Mouse (Mus musculus) cerebellum, adult (tissue): ENCODE results near the gene Pakap.

Source experiments
- ATAC-seq: cut with Nextera tagmentation; 2 replicates; pipeline ENCODE4 v1.9.2; 2017; ENCODE audit warnings: mild to moderate bottlenecking, moderate library complexity, mixed read lengths; ENCODE audit not compliant: insufficient number of reproducible peaks, low FRiP score, low TSS enrichment

Gene Pakap

GRCm38 (mm10) chr4:57892001-57892586 is 324.1 kb downstream of the Pakap start:
- ATAC-seq = no peak

DNA sequence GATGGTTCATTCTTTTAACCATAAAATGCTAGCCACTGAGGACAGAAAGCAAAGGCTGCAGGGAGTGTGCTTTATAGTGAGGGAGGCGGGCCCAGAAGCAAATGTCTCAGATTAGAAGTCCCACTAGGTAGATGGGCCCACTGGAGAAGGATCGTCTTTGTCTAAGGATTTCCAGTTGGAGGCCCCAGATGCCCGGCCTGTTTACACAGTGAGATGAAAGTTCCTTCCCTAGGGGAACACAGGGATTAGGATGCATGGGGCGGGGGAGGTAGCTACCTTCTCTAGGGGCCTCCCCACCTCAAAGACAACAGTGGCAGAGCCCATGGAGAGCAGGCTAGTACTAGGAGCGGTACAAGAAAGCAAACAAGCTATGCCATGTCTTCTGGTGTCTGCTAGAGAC is 327.2 kb downstream of the Pakap start:
- no peak for ATAC-seq

GRCm38 (mm10) chr4:57895902-57896301 is 327.9 kb downstream of the Pakap start:
- ATAC-seq = no peak

DNA sequence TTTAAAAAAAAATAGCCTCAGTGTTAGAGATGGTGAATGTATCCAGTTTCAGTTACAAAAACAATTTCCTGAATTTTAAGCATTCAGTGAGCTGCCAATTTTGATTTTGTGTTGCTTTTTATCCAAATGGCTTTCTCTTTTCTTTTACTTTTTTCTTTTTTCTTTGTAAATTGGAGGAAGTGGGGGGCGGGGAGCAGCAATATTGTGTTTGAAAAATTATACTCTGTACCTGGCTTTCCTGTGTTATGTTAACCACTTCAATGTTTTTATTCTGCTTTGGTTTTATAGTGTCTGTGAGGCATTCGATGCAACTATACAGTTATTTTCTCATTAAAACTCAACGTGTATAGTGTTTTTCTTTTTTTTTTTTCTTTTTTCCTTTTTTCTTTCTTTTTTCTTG is 328.7 kb downstream of the Pakap start:
- no peak for ATAC-seq

- peak; percentile 52; the same call in 1 of the 2 replicates for ATAC-seq
Measured at GRCm38 (mm10) chr4:57901210-57901609, 333.2 kb downstream of the Pakap start.

- no peak for ATAC-seq
Measured at GRCm38 (mm10) chr4:57902619-57903018, 334.6 kb downstream of the Pakap start.

DNA sequence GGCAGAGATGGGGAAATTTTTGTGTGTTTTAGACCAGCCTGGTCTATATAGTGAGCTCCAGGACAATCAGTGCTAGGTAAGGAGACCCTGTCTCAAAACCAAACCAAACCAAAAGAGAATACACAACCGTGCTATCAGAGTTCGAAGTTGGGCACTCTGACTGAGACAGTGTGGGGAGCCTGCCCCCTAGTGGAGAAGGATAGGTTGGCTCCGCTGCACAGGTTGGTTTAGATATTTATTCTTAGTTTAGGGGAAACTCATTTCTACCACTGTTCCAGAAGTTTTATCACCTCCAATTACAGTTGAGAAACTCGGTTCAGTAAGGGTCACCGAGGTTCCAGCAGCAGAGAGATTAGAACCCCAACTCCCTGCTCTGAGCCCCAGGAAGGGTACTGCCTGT is 336.2 kb downstream of the Pakap start:
- ATAC-seq = peak; percentile 58; the same call in 1 of the 2 replicates

GRCm38 (mm10) chr4:57904638-57905037 is 336.7 kb downstream of the Pakap start:
- ATAC-seq = no peak

GRCm38 (mm10) chr4:57906708-57907107 is 338.7 kb downstream of the Pakap start:
- ATAC-seq = no peak

GRCm38 (mm10) chr4:57908860-57909259 is 340.9 kb downstream of the Pakap start:
- ATAC-seq = no peak

GRCm38 (mm10) chr4:57913021-57913420 is 345.0 kb downstream of the Pakap start:
- no peak for ATAC-seq

DNA sequence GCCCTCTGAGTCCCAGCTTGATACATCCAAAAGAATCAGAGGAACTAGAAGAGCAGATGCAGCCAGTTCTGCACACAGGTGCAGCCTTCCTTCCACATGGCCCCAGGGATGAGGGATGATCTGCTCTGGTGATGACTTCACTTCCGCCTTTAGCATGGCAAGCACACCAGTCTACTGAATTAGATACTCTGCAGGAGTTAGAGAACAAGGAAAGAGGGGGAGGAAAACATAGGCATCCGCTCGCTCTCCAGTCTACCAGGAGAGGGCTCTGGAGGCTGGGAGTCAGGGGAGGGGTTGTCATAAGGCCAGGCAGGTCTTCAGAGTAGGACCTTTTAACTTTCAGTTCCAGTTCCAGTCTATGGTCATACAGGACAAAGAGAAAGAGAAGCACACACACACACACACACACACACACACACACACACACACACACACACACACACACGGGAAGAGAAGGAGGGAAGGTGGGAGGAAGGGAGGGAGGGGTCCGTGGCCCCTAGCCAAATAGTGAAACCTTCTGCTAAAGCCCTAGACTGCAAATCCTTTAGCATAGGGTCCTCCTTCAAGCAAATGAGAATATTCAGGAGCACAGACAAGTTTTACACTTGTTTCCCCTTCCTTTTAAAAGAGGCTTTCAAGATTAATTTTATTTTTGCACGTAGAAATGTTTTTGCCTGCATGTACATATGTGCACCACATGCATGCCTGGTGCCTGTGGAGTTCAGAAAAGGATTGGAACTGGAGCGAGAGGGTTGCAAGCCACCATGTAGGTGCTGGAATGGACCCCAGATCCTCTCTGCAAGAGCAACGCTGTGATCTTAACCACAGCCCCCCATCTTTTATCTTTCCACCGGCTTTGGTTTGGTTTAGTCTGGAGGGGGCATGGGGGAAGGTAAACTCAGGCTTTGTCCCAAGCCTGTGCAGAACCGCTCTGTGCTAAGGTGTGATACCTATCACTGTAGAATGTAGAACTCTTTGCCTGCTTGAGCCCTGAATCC is 346.5 kb downstream of the Pakap start:
- ATAC-seq = no peak

GRCm38 (mm10) chr4:57915216-57915965 is 347.4 kb downstream of the Pakap start:
- peak; percentile 88 for ATAC-seq

- no peak for ATAC-seq
Measured at GRCm38 (mm10) chr4:57916201-57916661, 348.3 kb downstream of the Pakap start, which contains the start of gene D630039A03Rik. TSS of gene D630039A03Rik (minus strand) at chr4:57916297.

DNA sequence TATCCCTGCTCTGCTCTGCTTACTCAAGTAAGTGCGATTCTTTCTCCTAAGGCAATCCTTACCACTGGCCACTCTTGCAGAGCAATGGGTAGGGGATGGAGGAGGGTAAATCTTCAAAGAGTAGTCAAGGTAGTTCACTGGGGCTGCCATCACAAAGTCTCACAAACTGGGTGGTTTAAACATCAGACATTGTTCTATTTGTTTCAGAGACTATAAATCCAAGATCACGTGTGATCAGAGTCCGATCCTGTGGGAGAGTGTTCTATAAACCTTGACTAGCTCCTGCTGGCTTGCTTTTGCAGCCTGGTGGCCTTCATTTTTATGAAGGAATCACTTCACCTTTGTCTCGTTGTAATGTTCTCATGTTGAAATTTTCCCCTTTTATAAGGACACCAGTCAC is 348.7 kb downstream of the Pakap start:
- ATAC-seq = no peak

- ATAC-seq = no peak
Measured at GRCm38 (mm10) chr4:57919494-57920423, 351.8 kb downstream of the Pakap start.

- ATAC-seq = no peak
Measured at GRCm38 (mm10) chr4:57920522-57920921, 352.5 kb downstream of the Pakap start.

GRCm38 (mm10) chr4:57922171-57922570 is 354.2 kb downstream of the Pakap start:
- no peak for ATAC-seq

GRCm38 (mm10) chr4:57924556-57925071 is 356.6 kb downstream of the Pakap start:
- ATAC-seq = no peak
